Mouse (Mus musculus) thymus, adult 2 months (tissue): ENCODE measurements around the gene Sema7a. TPM values are rescaled to one million over a fixed set of nuclear protein-coding genes. Genes with fewer than 3 reads are reported as not detected.

Experiments
- DNase-seq: peaks from one replicate; pipeline ENCODE4 v3.0.0; 2021
- H3K27ac ChIP-seq: fragments of 200-500 bp; 2 replicates; pipeline ENCODE4 v1.5.1; 2012; ENCODE audit warnings: low read length, control low read depth; ENCODE audit not compliant: control insufficient read depth, insufficient read depth
- H3K27me3 ChIP-seq: fragments of 200-500 bp; 2 replicates; pipeline ENCODE4 v1.6.1; 2012; ENCODE audit warnings: mild to moderate bottlenecking, low read length, moderate library complexity, mixed read lengths; ENCODE audit not compliant: control insufficient read depth, insufficient read depth
- H3K36me3 ChIP-seq: fragments of 200-500 bp; 2 replicates; pipeline ENCODE4 v1.6.1; 2012; ENCODE audit warnings: mild to moderate bottlenecking, low read length, moderate library complexity; ENCODE audit not compliant: control insufficient read depth, insufficient read depth
- H3K4me1 ChIP-seq: fragments of 200-500 bp; replicated peaks from 2 replicates; pipeline ENCODE4 v1.6.1; 2012; ENCODE audit warnings: low read length; ENCODE audit not compliant: control insufficient read depth, insufficient read depth
- H3K4me3 ChIP-seq: fragments of 200-500 bp; 2 replicates; pipeline ENCODE4 v1.5.1; 2012; ENCODE audit warnings: mild to moderate bottlenecking, low read length, control low read depth, moderate library complexity; ENCODE audit not compliant: control insufficient read depth, insufficient read depth
- CTCF ChIP-seq: fragments of 200-500 bp; IDR thresholded peaks from 2 replicates; pipeline ENCODE4 v1.5.1; 2012; ENCODE audit warnings: mild to moderate bottlenecking, control low read depth, low read length, moderate library complexity, borderline replicate concordance; ENCODE audit not compliant: control insufficient read depth, poor library complexity, insufficient read depth; ENCODE audit errors: extremely low read depth
- POLR2A ChIP-seq: fragments of 200-500 bp; IDR thresholded peaks from 2 replicates; pipeline ENCODE4 v1.6.1; 2012; ENCODE audit warnings: mild to moderate bottlenecking, low read length, control low read depth, moderate library complexity; ENCODE audit not compliant: control insufficient read depth, poor library complexity, insufficient read depth; ENCODE audit errors: extremely low read depth
- WGBS: fragments of 180-500 bp; shearing (Covaris S2); methylation state at CpG from one replicate; pipeline ENCODE4 v1.1.7; 2018; 5-methylcytosine and 5-hydroxymethylcytosine counted together
- polyA plus RNA-seq: library from polyadenylated mRNA; depleted of rRNA; stranded (reverse); fragments of >200 nt; gene quantifications from 2 replicates; pipeline ENCODE4 v1.2.3, GENCODE M21; 2012; rRNA removed

Gene Sema7a
- polyA plus RNA-seq, 1 experiment, result 85.6 TPM

DNA sequence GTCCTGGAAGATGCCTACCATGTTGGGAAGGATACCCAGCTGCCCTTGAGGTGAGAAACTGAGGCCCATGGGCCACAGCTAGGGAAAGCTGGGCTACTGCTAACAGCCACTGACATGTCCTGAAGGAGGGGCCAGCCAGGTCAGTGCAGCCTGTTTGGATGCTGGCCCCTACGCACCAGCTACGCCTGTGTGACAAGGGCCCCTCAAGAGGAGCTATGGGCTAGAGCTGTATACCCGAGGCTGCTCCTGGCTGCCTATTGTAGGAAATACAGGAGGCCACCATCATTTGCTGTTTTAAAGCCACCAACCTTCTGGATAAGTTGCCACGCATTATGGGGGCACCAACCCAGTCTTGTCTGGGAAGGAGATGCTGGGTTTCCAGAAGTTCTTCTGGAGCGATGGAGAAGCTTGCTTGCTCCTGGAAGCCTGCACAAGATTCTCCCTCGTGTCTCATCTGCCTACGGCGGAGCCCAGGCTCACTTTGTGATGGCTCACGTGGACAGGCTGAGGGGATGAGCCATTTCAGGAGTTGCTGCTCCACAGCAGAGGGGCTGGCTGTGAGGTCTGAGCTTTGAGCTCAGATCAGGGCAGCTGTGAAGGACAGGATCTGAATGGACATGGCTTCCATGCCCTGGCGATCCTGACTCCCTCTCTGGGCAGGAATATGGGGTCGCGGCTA lies 68.6 kb downstream of the Sema7a start:
- WGBS, result 96% methylated on average over 12 of the region's 12 CpGs
- Histone ChIP-seq H3K4me1 (peaks cover 9% of the 10 kb centered on the region), H3K27ac (no peak overlapping the region), H3K4me3 (no peak overlapping the region), H3K36me3 (no peaks in the 10 kb centered on the region), H3K27me3 (no peaks in the 10 kb centered on the region)
- TF ChIP-seq POLR2A (no peak), CTCF (no peak)
- DNase-seq, result no peak

DNA sequence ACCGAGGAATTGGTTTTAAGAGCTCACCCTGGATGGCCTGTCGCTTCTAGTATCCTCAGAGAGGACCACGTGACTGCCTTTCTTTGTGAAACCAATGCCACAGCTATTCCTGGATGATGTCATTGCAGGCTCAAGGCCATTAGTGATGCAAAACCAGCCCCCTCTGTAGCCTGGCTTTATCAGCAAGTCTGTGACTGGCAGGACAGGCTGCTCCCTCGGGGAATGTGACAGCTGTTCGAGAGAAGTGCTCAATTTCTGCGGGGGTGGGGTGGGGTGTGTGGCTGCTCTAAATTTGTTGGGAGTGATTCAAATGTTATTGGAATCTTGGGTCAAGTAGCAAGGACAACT lies 69.1 kb downstream of the Sema7a start:
- no peak for TF ChIP-seq POLR2A
- TF ChIP-seq CTCF, result no peak
- DNase-seq, result no peak
- H3K4me1 ChIP-seq, result peaks cover 9% of the 10 kb centered on the region
- no peak overlapping the region for H3K27ac ChIP-seq
- WGBS, result 83% methylated on average over 6 of the region's 6 CpGs
- no peaks in the 10 kb centered on the region for H3K27me3 ChIP-seq
- no peak overlapping the region for H3K4me3 ChIP-seq
- no peaks in the 10 kb centered on the region for H3K36me3 ChIP-seq

DNA sequence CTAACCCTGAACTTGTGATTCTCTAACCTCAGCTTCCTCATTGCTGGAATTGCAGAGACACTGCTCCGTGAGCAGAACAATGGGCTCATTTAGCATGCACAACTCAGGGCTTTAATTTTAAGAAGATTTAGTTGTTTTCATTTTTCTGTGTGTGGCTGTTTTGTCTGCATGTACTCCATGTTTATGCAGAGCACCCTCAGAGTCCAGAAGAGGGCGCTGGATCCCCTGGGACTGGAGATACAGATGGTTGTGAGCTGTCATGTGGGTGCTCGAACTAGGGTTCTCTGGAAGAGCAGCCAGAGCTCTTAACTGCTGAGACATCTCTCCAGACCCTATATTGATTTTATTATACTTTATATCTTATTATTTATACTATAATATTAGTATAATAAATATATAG lies 69.7 kb downstream of the Sema7a start:
- no peak overlapping the region for H3K27ac ChIP-seq
- no peak overlapping the region for H3K4me3 ChIP-seq
- 77% methylated on average over 3 of the region's 3 CpGs for WGBS
- no peak for DNase-seq
- no peak for TF ChIP-seq POLR2A
- TF ChIP-seq CTCF, result no peak
- H3K27me3 ChIP-seq, result no peaks in the 10 kb centered on the region
- H3K4me1 ChIP-seq, result peaks cover 9% of the 10 kb centered on the region
- H3K36me3 ChIP-seq, result no peaks in the 10 kb centered on the region

DNA sequence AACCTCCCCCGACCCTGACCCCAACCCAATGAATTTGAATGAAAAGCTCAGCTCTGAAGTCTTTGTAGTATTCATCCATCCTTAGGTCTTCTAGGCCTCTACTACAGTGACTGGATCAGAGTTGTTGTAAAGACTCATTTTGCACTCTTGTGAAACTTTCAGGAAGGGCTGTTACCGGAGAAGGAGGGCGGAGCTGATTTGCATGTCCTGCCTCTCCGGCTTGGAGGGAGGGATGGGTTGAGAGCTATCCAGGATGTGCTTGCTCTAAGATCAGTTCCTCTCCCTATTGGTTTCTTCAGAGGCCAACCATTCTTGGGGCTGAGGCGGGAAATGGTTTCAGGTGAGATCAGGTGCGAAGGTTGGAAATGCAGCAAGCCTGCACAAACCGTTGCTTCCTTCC lies 71.1 kb downstream of the Sema7a start:
- 90% methylated on average over 7 of the region's 7 CpGs for WGBS
- H3K27ac ChIP-seq, result no peak overlapping the region
- H3K4me3 ChIP-seq, result no peak overlapping the region
- H3K4me1 ChIP-seq, result peaks cover 9% of the 10 kb centered on the region
- no peaks in the 10 kb centered on the region for H3K36me3 ChIP-seq
- TF ChIP-seq CTCF, result no peak
- no peak for TF ChIP-seq POLR2A
- H3K27me3 ChIP-seq, result no peaks in the 10 kb centered on the region
- no peak for DNase-seq

DNA sequence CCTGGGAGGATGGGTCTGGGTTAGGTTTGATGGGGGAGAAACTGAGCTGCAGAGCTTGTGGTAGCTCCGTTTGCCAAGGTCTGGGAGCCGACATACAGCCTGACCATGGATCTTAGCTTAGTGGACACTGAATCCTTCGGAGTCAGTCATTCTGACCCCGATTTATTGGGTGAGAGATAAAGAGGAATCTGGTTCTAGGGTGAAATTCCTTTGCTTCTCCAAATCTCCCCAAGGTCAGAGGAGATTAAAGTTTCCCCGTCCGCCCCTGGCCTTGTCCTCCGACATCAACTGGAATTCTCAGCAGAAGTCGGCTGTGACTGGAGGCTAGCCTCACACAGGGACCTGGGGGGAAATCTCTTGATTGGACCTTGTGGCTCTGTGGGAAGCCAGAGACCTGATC lies 71.6 kb downstream of the Sema7a start:
- no peak for DNase-seq
- Histone ChIP-seq H3K27me3 (no peaks in the 10 kb centered on the region), H3K36me3 (no peaks in the 10 kb centered on the region), H3K4me3 (no peak overlapping the region), H3K4me1 (peaks cover 5% of the 10 kb centered on the region; the same call in 1 of the 2 replicates), H3K27ac (no peak overlapping the region)
- no peak for TF ChIP-seq CTCF
- no peak for TF ChIP-seq POLR2A
- 94% methylated on average over 8 of the region's 8 CpGs for WGBS

Other genes starting within 250 kb of the Sema7a start
- gene Edc3, start 231.6 kb upstream of the Sema7a start, polyA plus RNA-seq, result 31.4 and 31.7 TPM in 2 replicates
- gene Clk3, start 174.3 kb upstream of the Sema7a start, polyA plus RNA-seq, result 597 and 762 TPM in 2 replicates
- 68.0 and 70.3 TPM in 2 replicates for gene Arid3b, start 103.3 kb upstream of the Sema7a start, polyA plus RNA-seq
- gene Ubl7, start 29.1 kb upstream of the Sema7a start, polyA plus RNA-seq, result 182 and 201 TPM in 2 replicates
- 0.84 and 1.3 TPM in 2 replicates for gene Cyp11a1, start 66.3 kb downstream of the Sema7a start, polyA plus RNA-seq
- gene Stra6, start 123.7 kb downstream of the Sema7a start, polyA plus RNA-seq, result 5.2 and 6.1 TPM in 2 replicates
- 0.94 and 1.2 TPM in 2 replicates for gene Ccdc33, start 178.7 kb downstream of the Sema7a start, polyA plus RNA-seq